8 mouse cellular contexts compared by ENCODE assay signal in genomic region chr17:12039188-12039587, GRCm38 (mm10).
DNase-seq lines count a peak whose midpoint lies in the region; ATAC-seq lines count a peak whose summit lies in the region.

No protein-coding gene starts in this region.

- peak; percentile 63; the same call in 1 of the 2 replicates for ATAC-seq in forebrain, embryonic 12.5 days (ENCODE audit: low FRiP score)
- ATAC-seq in heart, embryonic 16.5 days (replicated peaks; ENCODE audit: extremely low read depth, insufficient read depth, low FRiP score), result peak; percentile 56; the same call in 1 of the 2 replicates

- H3K4me2 ChIP-seq in forebrain, embryonic 12.5 days, result no peak overlapping the region
- 0 out of 2 replicates have a peak overlapping the region, but pooled peaks have one; percentile 26 for H3K4me2 ChIP-seq in heart, embryonic 16.5 days (ENCODE audit: low read depth, low read length)

- peak; percentile 79 for DNase-seq in ES-CJ7 (ENCODE audit: low read depth, low spot score)
- peak; percentile 65 for DNase-seq in c-Kit-positive CD71-negative TER-119-negative erythroid progenitor cells, embryonic 14.5 days (ENCODE audit: low read depth)
- DNase-seq in layer of hippocampus, adult 18-20 months (ENCODE audit: low spot score in 2 of 2), result peak; percentile 83 to 94
- peak; percentile 75 to 80 for DNase-seq in lung, adult 18-20 months
- DNase-seq in ovary, postnatal 36 days (ENCODE audit: low spot score), result peak; percentile 81
- peak; percentile 77 for DNase-seq in thymus, postnatal 14 days

- H3K27ac ChIP-seq in forebrain, embryonic 12.5 days, result no peak overlapping the region
- no peak overlapping the region for H3K27ac ChIP-seq in heart, embryonic 16.5 days (ENCODE audit: low read length)

- H3K4me3 ChIP-seq in forebrain, embryonic 12.5 days (replicated peaks), result no peak overlapping the region
- no peak overlapping the region for H3K4me3 ChIP-seq in heart, embryonic 16.5 days (ENCODE audit: low read length)

- H3K27me3 ChIP-seq in forebrain, embryonic 12.5 days, result peaks cover 11% of the 10 kb centered on the region; the same call in 1 of the 2 replicates
- H3K27me3 ChIP-seq in heart, embryonic 16.5 days (ENCODE audit: control insufficient read depth, insufficient read depth, low read length), result peaks cover 1% of the 10 kb centered on the region

- no peak overlapping the region for H3K9ac ChIP-seq in forebrain, embryonic 12.5 days
- 0 out of 2 replicates have a peak overlapping the region, but pooled peaks have one; percentile 46 for H3K9ac ChIP-seq in heart, embryonic 16.5 days (ENCODE audit: low read length)

- no peaks in the 10 kb centered on the region for H3K9me3 ChIP-seq in forebrain, embryonic 12.5 days
- no peaks in the 10 kb centered on the region for H3K9me3 ChIP-seq in heart, embryonic 16.5 days (replicated peaks; ENCODE audit: control insufficient read depth, low read length)

- peaks cover 4% of the 10 kb centered on the region; the same call in 1 of the 2 replicates for H3K4me1 ChIP-seq in forebrain, embryonic 12.5 days
- no peaks in the 10 kb centered on the region; the same call in 1 of the 2 replicates for H3K4me1 ChIP-seq in heart, embryonic 16.5 days (ENCODE audit: control insufficient read depth, insufficient read depth, low read length)

- WGBS in forebrain, embryonic 12.5 days, result 3% methylated on average over 9 of the region's 9 CpGs
- 2% methylated on average over 9 of the region's 9 CpGs for WGBS in heart, embryonic 16.5 days

- no peaks in the 10 kb centered on the region for H3K36me3 ChIP-seq in forebrain, embryonic 12.5 days (replicated peaks)
- no peaks in the 10 kb centered on the region for H3K36me3 ChIP-seq in heart, embryonic 16.5 days (ENCODE audit: control insufficient read depth, insufficient read depth)
